Mouse (Mus musculus) kidney, postnatal 36 days (tissue): ENCODE results near the gene Trpc2.
A peak's percentile ranks its signal among the peaks of the same experiment; 100 is the strongest.

Experiments used
- DNase-seq, 2 experiments: peaks; one replicate each; pipeline ENCODE4 v3.0.0; 2021 to 2022; ENCODE audit warnings: mixed read lengths in 2 of 2

Trpc2 gene

DNA sequence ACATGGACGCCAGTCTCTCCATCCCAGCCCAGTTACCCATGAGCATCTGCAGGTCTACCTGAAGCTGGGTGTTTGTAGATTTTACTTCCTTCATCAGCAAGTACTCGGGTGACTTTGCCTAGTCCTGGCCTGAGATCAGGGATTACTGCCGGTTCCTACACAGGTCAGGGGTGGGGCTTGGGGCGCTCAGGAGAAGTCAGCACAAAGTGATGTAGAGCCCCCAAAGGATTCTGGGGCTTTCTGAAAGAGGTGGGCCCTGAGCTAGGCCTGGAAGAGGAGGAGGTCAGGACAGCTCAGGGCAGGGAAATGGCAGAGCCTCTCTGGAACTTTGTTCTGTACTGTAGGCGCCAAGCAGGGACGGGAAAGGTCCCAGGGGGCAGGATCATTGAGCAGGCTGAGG, 19.8 kb downstream of the Trpc2 start:
- DNase-seq = peak; percentile 30 to 42

DNA sequence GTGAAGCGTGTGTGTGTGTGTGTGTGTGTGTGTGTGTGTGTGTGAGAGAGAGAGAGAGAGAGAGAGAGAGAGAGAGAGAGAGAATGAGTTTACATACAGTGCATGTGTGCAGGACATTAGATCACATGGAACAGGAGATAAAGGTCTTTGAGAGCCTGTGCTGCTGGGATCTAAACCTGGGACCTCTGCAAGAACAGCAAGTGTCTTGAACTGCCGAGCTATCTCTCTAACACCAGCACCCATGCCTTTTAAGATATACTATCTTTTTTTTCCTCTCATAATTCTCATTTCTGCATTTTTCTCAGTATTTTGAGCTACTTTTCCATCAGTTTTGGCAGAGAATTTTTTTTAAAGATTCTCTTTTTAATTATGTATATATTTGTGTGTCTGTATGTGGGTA, 20.6 kb downstream of the Trpc2 start:
- no peak for DNase-seq

GRCm38 (mm10) chr7:102104126-102104525, 21.2 kb downstream of the Trpc2 start:
- no peak for DNase-seq

GRCm38 (mm10) chr7:102106700-102107141, 23.8 kb downstream of the Trpc2 start:
- DNase-seq = no peak

- DNase-seq = no peak
Measured at GRCm38 (mm10) chr7:102108206-102108605, 25.3 kb downstream of the Trpc2 start.

DNA sequence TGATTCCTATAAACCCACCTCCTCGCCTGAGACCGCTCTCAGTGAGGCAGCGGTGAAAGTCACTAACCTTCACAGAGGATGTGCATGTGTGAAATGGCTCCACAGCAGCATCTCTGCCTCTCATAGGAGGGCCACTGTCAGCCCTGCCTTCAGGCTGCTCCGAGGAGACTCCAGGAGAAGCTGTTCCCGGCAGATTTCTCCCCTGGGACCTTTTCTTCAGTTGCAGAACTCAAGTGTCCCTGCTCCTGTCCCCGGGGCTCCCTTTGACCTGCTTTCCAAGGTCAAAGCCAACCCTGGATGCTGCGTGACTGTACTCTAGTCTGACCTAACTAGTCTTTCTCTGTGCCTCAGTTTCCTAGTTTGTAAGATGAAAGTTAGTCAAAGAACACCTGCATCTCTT, 26.3 kb downstream of the Trpc2 start, which contains the start of gene Art5:
Art5 (minus strand) TSS at position 319 of the 400 bp plus-strand sequence.
- no peak for DNase-seq

DNA sequence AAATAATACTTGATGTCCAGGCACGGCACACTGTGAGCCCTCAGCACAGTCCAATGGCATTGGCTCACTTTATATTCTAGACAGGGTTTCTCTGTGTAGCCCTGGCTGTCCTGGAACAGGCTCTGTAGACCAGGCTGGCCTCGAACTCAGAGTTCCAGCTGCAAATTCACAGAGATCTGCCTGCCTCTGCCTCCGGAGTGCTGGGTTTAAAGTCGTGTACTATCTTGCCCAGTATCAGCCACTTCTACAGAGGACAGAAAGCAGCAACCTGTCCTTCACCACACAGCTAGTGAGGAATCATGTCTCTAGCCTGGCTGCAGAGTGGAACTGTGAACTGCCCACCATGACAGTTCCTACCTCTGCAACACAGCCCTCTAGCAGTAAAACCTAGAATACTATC, 26.8 kb downstream of the Trpc2 start:
- no peak for DNase-seq

GRCm38 (mm10) chr7:102113151-102113729, 30.3 kb downstream of the Trpc2 start:
- DNase-seq = no peak

DNA sequence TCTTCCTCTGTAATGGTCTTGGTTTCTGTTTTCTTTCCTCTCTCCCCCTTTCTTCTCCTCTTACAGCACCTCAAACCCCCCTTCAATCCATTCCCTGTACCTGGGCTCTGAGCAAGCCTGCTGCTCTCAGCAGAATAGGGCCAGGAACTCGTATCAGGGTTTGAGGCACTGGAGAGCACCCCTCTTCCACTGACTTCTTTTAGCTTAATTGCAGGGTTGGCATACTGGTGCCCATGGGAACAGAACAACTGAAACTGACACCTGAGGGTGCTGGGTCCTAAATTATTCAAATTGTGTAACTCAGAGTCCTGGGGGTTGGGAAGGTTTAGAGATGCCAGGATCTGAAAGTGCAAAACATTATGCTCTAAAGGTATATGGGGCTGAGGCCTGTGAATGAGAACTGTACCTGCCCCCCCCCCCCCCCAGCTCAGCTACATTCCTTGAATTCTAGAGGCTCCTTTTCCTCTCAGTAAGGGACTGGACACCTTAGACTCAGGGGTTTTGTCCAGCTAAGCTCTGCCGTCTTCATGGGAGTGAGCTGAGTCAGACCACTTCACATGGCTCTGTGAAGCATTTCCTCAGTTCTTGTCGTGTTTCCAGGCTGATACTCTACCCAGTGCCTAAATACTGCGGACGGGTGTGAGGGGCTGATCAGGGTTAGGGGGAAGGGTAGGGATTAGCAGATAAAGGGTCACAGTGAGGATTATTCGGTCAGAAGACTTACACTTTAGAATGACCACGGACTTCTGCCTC, 33.8 kb downstream of the Trpc2 start, which contains the start of gene Chrna10:
Chrna10 (minus strand) TSS at position 250 of the 753 bp plus-strand sequence.
- DNase-seq = no peak

DNA sequence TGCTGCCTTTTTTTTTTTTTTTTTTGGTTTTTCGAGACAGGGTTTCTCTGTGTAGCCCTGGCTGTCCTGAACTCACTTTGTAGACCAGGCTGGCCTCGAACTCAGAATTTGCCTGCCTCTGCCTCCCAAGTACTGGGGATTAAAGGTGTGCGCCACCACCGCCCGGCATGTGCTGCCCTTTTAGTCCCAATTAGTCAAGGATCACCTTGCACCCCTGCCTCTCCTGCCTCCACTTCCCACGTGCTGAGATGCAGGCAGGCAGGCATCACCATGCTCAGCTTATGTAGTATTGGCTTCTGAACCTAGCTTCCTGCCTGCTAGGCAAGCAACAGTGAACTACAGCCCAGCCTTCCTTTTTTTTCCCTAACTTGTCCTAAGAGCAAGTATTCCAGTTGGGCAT, 34.5 kb downstream of the Trpc2 start:
- DNase-seq = no peak

DNA sequence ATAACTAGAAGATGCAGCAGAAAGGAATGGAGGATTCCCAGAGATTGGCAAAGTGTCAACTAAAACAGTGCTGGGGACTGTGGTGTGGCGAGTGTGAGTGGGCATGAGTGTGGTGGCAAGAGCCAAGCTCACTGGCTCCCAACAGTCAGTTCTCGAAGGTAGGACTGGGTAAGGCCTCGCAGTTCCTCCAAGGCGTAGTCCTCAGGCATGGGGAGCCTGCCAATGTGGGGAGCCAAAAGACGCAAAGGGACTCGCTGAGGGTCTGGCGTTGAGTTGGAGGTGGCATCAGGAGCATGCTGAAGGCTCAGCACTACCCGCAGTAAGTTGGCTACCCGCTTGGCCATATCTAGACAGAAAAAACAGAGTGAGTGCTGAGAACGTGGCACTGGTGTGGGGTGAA, 37.4 kb downstream of the Trpc2 start:
- no peak for DNase-seq

DNA sequence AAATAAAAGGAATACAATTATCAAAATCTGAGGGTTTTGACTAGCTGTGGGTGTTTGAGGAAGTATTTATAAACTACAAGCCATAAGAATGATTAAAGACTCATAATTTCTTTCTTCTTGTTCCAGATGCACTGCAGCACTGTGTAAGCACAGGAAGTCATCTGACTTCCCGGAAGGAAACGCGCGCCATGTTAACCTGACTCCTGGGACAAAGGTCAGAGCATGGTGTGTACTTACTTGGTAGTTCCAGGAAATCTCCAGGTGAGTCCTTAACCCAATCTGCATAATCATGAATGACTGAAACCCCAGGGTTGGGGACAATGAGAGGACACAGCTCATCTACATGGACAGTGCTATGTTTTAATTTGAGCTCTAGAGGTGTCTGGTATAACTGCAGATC, 49.5 kb downstream of the Trpc2 start:
- DNase-seq = peak; percentile 32 to 51

- peak; percentile 36 to 72 for DNase-seq
Measured at GRCm38 (mm10) chr7:102137464-102137863, 54.5 kb downstream of the Trpc2 start.

DNA sequence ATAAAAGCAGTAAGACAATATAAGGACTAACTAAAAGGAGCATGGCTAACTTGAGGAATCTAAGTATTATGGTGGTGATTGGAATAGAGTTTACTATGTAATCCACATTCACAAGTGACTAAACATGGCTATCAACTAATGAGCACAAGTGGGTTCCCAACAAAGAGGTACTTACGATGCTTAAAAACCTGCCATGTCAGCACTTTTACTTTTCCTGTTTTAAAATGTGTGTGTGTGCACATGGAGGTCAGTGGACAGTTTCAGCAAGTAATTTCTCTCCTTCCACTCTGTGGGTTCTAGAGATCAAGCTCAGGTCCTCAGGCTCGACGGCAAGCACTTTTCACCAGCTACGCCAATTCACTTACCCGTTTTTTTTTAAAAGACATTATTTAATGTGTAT, 55.0 kb downstream of the Trpc2 start:
- DNase-seq = no peak
